Mouse (Mus musculus) stomach, postnatal 0 days (tissue): ENCODE measurements around the gene Ugt1a10. TPM values are rescaled to one million over a fixed set of nuclear protein-coding genes. Genes with fewer than 3 reads are reported as not detected.

Experiments used
- ATAC-seq: fragments of 200-750 bp; cut with Nextera tagmentation; 2 replicates; pipeline ENCODE4 v1.8.0; 2017; ENCODE audit not compliant: low FRiP score, low TSS enrichment
- DNase-seq: peaks from one replicate; pipeline ENCODE4 v3.0.0-alpha.2; 2016; ENCODE audit warnings: low spot score
- H3K27ac ChIP-seq: fragments of 300-500 bp; sonication (generic); replicated peaks from 2 replicates; pipeline ENCODE4 v1.5.1; 2014; ENCODE audit warnings: mild to moderate bottlenecking, control low read depth
- H3K27me3 ChIP-seq: fragments of 300-500 bp; sonication (generic); 2 replicates; pipeline ENCODE4 v1.6.1; 2014; ENCODE audit warnings: low read length; ENCODE audit not compliant: control insufficient read depth, insufficient read depth
- H3K36me3 ChIP-seq: fragments of 300-500 bp; sonication (generic); 2 replicates; pipeline ENCODE4 v1.6.1; 2014; ENCODE audit warnings: low read length, mixed read lengths; ENCODE audit not compliant: control insufficient read depth, insufficient read depth
- H3K4me1 ChIP-seq: fragments of 300-500 bp; sonication (generic); replicated peaks from 2 replicates; pipeline ENCODE4 v1.6.1; 2014; ENCODE audit warnings: antibody characterized with exemption; ENCODE audit not compliant: control insufficient read depth, insufficient read depth
- H3K4me2 ChIP-seq: fragments of 300-500 bp; sonication (generic); replicated peaks from 2 replicates; pipeline ENCODE4 v1.6.1; 2014; ENCODE audit warnings: low read depth, mild to moderate bottlenecking, control low read depth, moderate library complexity
- H3K4me3 ChIP-seq: fragments of 300-500 bp; sonication (generic); 2 replicates; pipeline ENCODE4 v1.5.1; 2014; ENCODE audit warnings: low read depth, low read length, control low read depth
- H3K9ac ChIP-seq: fragments of 300-500 bp; sonication (generic); 2 replicates; pipeline ENCODE4 v1.6.1; 2014; ENCODE audit warnings: mild to moderate bottlenecking, low read length, control low read depth, mixed read lengths
- H3K9me3 ChIP-seq: fragments of 300-500 bp; sonication (generic); 2 replicates; pipeline ENCODE4 v1.6.1; 2016; ENCODE audit warnings: low read length; ENCODE audit not compliant: control insufficient read depth
- CTCF ChIP-seq: IDR thresholded peaks from 2 replicates; pipeline ENCODE4 v1.5.1; 2016; ENCODE audit warnings: antibody characterized with exemption, low read depth, mild to moderate bottlenecking, moderate library complexity
- EP300 ChIP-seq: optimal IDR thresholded peaks from 2 replicates; pipeline ENCODE3; 2016; ENCODE audit warnings: antibody characterized with exemption
- WGBS: fragments of 180-500 bp; shearing (Covaris S2); extraction: QIAGEN DNeasy Blood & Tissue Kit; methylation state at CpG from one replicate; pipeline ENCODE4 v1.1.7; 2014; 5-methylcytosine and 5-hydroxymethylcytosine counted together
- polyA plus RNA-seq: library from polyadenylated mRNA; unstranded; fragments of >200 nt; fragmentation: Nextera tagmentation; extraction: Ambion mirVana; gene quantifications from 2 replicates; pipeline ENCODE4 v1.2.1, GENCODE M21; 2015

Gene Ugt1a10
- polyA plus RNA-seq, 1 experiment from 2014 or later: not detected

- peaks cover 47% of the 10 kb centered on the region for H3K9me3 ChIP-seq
- no peak for ATAC-seq
- no peaks in the 10 kb centered on the region for H3K27me3 ChIP-seq
- H3K4me2 ChIP-seq: no peak overlapping the region
- no peak for DNase-seq
- WGBS: 69% methylated on average over 8 of the region's 8 CpGs
- H3K4me1 ChIP-seq: 0 out of 2 replicates have a peak, but pooled peaks cover 2% of the 10 kb centered on the region
- no peak overlapping the region for H3K4me3 ChIP-seq
- TF ChIP-seq EP300 (no peak), CTCF (no peak)
- no peak overlapping the region for H3K27ac ChIP-seq
- H3K36me3 ChIP-seq: no peaks in the 10 kb centered on the region
- H3K9ac ChIP-seq: no peak overlapping the region
These were observed 197.9 kb downstream of the Ugt1a10 start for GRCm38 (mm10) chr1:88253106-88253505.

DNA sequence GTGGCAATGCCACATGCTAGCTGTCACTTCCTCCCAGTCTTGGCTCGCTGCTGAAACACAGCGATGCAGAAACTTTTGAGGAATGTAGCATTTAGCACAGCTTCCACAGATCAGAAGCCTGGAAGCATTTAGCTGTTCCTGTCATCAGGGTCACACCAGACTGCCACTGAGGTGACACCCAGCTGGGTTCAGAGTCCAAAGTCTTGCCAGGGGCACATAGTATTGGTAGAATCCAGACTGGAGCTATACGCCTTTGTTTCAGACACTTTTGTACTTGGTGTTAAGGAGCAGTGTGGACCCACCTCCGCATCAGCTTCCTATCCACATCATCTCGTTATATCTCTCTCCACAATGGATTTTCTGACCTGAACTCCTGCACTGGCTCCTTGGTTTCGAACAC is 198.4 kb downstream of the Ugt1a10 start:
- no peak for DNase-seq
- no peak for ATAC-seq
- H3K9ac ChIP-seq: no peak overlapping the region
- H3K27ac ChIP-seq: no peak overlapping the region
- H3K36me3 ChIP-seq: no peaks in the 10 kb centered on the region
- TF ChIP-seq CTCF (no peak), EP300 (no peak)
- WGBS: 70% methylated on average over 6 of the region's 6 CpGs
- no peak overlapping the region for H3K4me3 ChIP-seq
- 0 out of 2 replicates have a peak, but pooled peaks cover 2% of the 10 kb centered on the region for H3K4me1 ChIP-seq
- no peak overlapping the region for H3K4me2 ChIP-seq
- H3K9me3 ChIP-seq: peaks cover 47% of the 10 kb centered on the region
- H3K27me3 ChIP-seq: no peaks in the 10 kb centered on the region

DNA sequence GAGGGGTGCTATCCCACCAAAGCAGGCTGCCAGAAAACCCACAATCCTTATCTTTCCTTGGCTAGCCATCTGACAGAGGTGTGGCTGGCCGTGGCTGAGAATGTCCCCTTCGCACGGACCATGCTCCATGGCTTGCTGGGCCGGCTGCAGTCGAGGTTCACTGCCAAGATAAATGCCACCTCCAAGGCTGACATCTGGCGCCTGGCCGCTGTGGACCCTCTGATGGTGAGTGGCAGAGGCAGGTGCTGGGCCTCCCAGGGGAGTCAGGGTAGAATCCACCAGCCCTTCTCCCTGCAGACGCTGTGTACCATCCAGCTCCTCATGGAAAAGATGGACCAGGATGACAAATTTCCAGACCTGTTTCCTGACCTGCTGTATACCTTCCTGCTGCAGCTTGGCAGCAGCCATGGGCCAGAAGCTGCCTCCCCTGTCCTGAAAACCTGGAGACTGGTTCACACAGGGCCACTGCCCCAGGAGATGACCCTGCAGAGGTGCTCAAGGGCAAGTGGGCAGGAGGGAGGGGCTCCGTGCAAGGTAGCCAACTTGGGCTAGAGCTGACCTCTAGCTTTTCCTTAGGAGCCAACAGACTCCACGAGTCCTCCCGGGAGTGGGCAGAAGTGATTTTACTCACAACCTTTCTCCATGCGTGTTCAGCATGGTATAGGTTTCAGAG is 199.7 kb downstream of the Ugt1a10 start:
- Histone ChIP-seq H3K4me2 (no peak overlapping the region), H3K27ac (no peak overlapping the region), H3K9ac (0 out of 2 replicates have a peak overlapping the region, but pooled peaks have one; percentile 2), H3K27me3 (no peaks in the 10 kb centered on the region), H3K9me3 (peaks cover 34% of the 10 kb centered on the region), H3K4me1 (peaks cover 7% of the 10 kb centered on the region; the same call in 1 of the 2 replicates), H3K4me3 (no peak overlapping the region), H3K36me3 (peaks cover 5% of the 10 kb centered on the region)
- TF ChIP-seq CTCF: no peak
- TF ChIP-seq EP300: no peak
- 86% methylated on average over 12 of the region's 12 CpGs for WGBS
- DNase-seq: no peak
- peak; percentile 3; the same call in 1 of the 2 replicates for ATAC-seq

GRCm38 (mm10) chr1:88255466-88255857 is 200.3 kb downstream of the Ugt1a10 start:
- Histone ChIP-seq H3K27ac (no peak overlapping the region), H3K9me3 (peaks cover 29% of the 10 kb centered on the region), H3K4me2 (no peak overlapping the region), H3K27me3 (no peaks in the 10 kb centered on the region), H3K4me1 (peaks cover 12% of the 10 kb centered on the region; the same call in 1 of the 2 replicates), H3K4me3 (no peak overlapping the region), H3K9ac (0 out of 2 replicates have a peak overlapping the region, but pooled peaks have one; percentile 2), H3K36me3 (peaks cover 11% of the 10 kb centered on the region)
- 53% methylated on average over 2 of the region's 2 CpGs for WGBS
- no peak for DNase-seq
- no peak for TF ChIP-seq EP300
- no peak for TF ChIP-seq CTCF
- ATAC-seq: no peak

DNA sequence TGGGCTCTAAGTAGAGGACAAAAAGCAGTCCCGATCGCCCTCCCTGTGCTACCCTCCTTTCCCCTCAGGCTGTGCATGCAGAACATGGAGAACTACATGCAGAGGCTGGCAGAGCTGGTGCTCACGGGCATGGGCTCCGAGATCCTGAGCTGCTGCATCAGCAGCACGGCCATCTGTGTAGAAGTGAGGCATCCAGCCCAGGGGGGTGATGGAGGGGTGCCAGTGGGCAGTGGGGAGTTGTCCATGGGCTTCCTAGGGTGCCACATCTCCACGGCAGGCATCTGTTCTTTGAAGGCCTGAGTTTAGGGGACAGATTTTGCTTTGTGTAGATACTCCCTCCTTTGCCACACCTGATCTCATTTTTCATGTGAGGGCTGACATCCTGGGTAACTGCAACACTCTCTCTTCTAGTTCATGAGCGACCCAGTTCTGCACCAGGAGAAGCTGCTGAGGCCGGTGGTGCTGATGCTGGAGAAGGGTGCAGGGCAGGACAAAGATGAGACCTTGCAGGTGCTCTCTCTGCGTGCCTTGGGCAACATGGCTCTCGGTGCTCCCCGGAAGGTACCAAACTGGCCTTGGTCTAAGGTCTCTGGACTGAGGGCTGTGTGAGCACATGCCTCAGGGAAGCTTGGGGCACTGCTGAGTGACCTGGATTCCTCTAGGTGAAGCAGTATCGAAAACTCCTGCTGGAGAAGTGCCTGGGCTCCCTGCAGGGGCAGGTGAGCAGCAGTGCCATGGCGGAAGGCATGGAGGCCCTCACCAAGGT is 201.0 kb downstream of the Ugt1a10 start:
- H3K4me3 ChIP-seq: no peak overlapping the region
- DNase-seq (no peak), ATAC-seq (no peak)
- no peak for TF ChIP-seq CTCF
- no peak for TF ChIP-seq EP300
- H3K4me2 ChIP-seq: no peak overlapping the region
- no peak overlapping the region for H3K9ac ChIP-seq
- H3K27me3 ChIP-seq: no peaks in the 10 kb centered on the region
- peaks cover 12% of the 10 kb centered on the region; the same call in 1 of the 2 replicates for H3K4me1 ChIP-seq
- H3K27ac ChIP-seq: no peak overlapping the region
- 78% methylated on average over 13 of the region's 13 CpGs for WGBS
- H3K9me3 ChIP-seq: peaks cover 23% of the 10 kb centered on the region
- peaks cover 17% of the 10 kb centered on the region for H3K36me3 ChIP-seq
